Mouse (Mus musculus): Measurements from ENCODE around the gene Kcnq1. TPM values are rescaled to one million over a fixed set of nuclear protein-coding genes. Genes with fewer than 3 reads are reported as not detected.

Kcnq1 gene
- total RNA-seq, 1 experiment from 2014 or later: 3.6 TPM

- DNase-seq: peak; percentile 74
Observed at GRCm38 (mm10) chr7:143464811-143465560, 358.8 kb downstream of the Kcnq1 start.

GRCm38 (mm10) chr7:143466099-143466677, 360.0 kb downstream of the Kcnq1 start:
- DNase-seq: peak; percentile 82

GRCm38 (mm10) chr7:143467714-143468113, 361.6 kb downstream of the Kcnq1 start:
- DNase-seq: no peak

- peak; percentile 83 for DNase-seq
Observed at GRCm38 (mm10) chr7:143469946-143470345, 363.8 kb downstream of the Kcnq1 start.

GRCm38 (mm10) chr7:143473347-143474101, 367.4 kb downstream of the Kcnq1 start, which contains the start of gene Slc22a18:
Gene Slc22a18, plus strand, starts transcription at chr7:143473736.
- DNase-seq: no peak

GRCm38 (mm10) chr7:143474811-143475210, 368.6 kb downstream of the Kcnq1 start:
- DNase-seq: no peak

- DNase-seq: peak; percentile 44
Observed at GRCm38 (mm10) chr7:143475876-143476275, 369.7 kb downstream of the Kcnq1 start.

Other genes with a start within 250 kb of the Kcnq1 start
- gene Th, start 175.2 kb upstream of the Kcnq1 start, total RNA-seq (2021): 517 and 537 TPM in 2 replicates
- gene Ascl2, start 137.1 kb upstream of the Kcnq1 start, total RNA-seq (2021): 0.33 and 0.95 TPM in 2 replicates
- 0.21 TPM in 1 of 2 replicates, not detected in the other for gene Tspan32, start 101.3 kb upstream of the Kcnq1 start, total RNA-seq (2021)
- gene Cd81, start 53.6 kb upstream of the Kcnq1 start, total RNA-seq (2021): 757 and 789 TPM in 2 replicates
- gene Tssc4, start 37.1 kb upstream of the Kcnq1 start, total RNA-seq (2021): 32.2 and 32.7 TPM in 2 replicates
- gene Trpm5, start 11.7 kb upstream of the Kcnq1 start, total RNA-seq (2021): 0.24 TPM in 1 of 2 replicates, not detected in the other